Mouse (Mus musculus): Measurements from ENCODE around the gene Gnl1.

- no peak for TF ChIP-seq CTCF (IDR thresholded peaks at IDR 0.05; ENCODE audit: low read depth)
- no peak for TF ChIP-seq EP300 (IDR thresholded peaks at IDR 0.05; ENCODE audit: low read depth)
Measured at GRCm38 (mm10) chr17:36003331-36003730, 23.7 kb downstream of the Gnl1 start.
